Mouse (Mus musculus) midbrain, embryonic 10.5 days (tissue): ENCODE results near the gene Zkscan2. TPM values are rescaled to one million over a fixed set of nuclear protein-coding genes. Genes with fewer than 3 reads are reported as not detected.

ENCODE experiments used
- polyA plus RNA-seq: library from polyadenylated mRNA; unstranded; fragments of >200 nt; fragmentation: Nextera tagmentation; extraction: Ambion mirVana; gene quantifications from 2 replicates; pipeline ENCODE4 v1.2.1, GENCODE M21; 2016

The Zkscan2 gene
- polyA plus RNA-seq, 1 experiment from 2014 or later: 4.6 TPM

Other genes starting within 250 kb of the Zkscan2 start
- gene Lcmt1, start 130.7 kb downstream of the Zkscan2 start, polyA plus RNA-seq: 59.3 and 61.0 TPM in 2 replicates
- gene Arhgap17, start 130.5 kb downstream of the Zkscan2 start, polyA plus RNA-seq: 25.9 and 30.3 TPM in 2 replicates
- gene Aqp8, start 38.2 kb downstream of the Zkscan2 start, polyA plus RNA-seq: 0.41 and 1.1 TPM in 2 replicates